Mouse (Mus musculus) thymus, adult 2 months (tissue): ENCODE data around the gene Tmem81.

ENCODE experiments used
- CTCF ChIP-seq: fragments of 200-500 bp; IDR thresholded peaks from 2 replicates; pipeline ENCODE4 v1.5.1; 2012; ENCODE audit warnings: mild to moderate bottlenecking, control low read depth, low read length, moderate library complexity, borderline replicate concordance; ENCODE audit not compliant: control insufficient read depth, poor library complexity, insufficient read depth; ENCODE audit errors: extremely low read depth
- POLR2A ChIP-seq: fragments of 200-500 bp; IDR thresholded peaks from 2 replicates; pipeline ENCODE4 v1.6.1; 2012; ENCODE audit warnings: mild to moderate bottlenecking, low read length, control low read depth, moderate library complexity; ENCODE audit not compliant: control insufficient read depth, poor library complexity, insufficient read depth; ENCODE audit errors: extremely low read depth

- TF ChIP-seq CTCF: no peak; the same call in 1 of the 2 replicates
- no peak for TF ChIP-seq POLR2A
Observed at GRCm38 (mm10) chr1:132523920-132524319, 17.9 kb downstream of the Tmem81 start.
